Mouse (Mus musculus) intestine, embryonic 14.5 days (tissue): ENCODE results near the gene G430095P16Rik. TPM values are rescaled to one million over a fixed set of nuclear protein-coding genes. Genes with fewer than 3 reads are reported as not detected.

Experiments used
- ATAC-seq: fragments of 200-750 bp; cut with Nextera tagmentation; replicated peaks from 2 replicates; pipeline ENCODE4 v1.8.0; 2017; ENCODE audit warnings: low read depth, moderate number of reproducible peaks, moderate TSS enrichment, moderate library complexity; ENCODE audit not compliant: low FRiP score, low TSS enrichment
- DNase-seq: peaks from one replicate; pipeline ENCODE4 v3.0.0-alpha.2; 2018; ENCODE audit warnings: low spot score
- H3K27ac ChIP-seq: fragments of 300-500 bp; sonication (generic); 2 replicates; pipeline ENCODE4 v1.5.1; 2014; ENCODE audit warnings: low read depth, mild to moderate bottlenecking, control low read depth
- H3K27me3 ChIP-seq: fragments of 300-500 bp; sonication (generic); replicated peaks from 2 replicates; pipeline ENCODE4 v1.6.1; 2014; ENCODE audit warnings: low read length, control low read depth; ENCODE audit not compliant: control insufficient read depth, insufficient read depth
- H3K36me3 ChIP-seq: fragments of 300-500 bp; sonication (generic); 2 replicates; pipeline ENCODE4 v1.6.1; 2014; ENCODE audit warnings: low read length, control low read depth; ENCODE audit not compliant: control insufficient read depth, insufficient read depth
- H3K4me1 ChIP-seq: fragments of 300-500 bp; sonication (generic); replicated peaks from 2 replicates; pipeline ENCODE4 v1.6.1; 2014; ENCODE audit warnings: low read length, control low read depth, mixed read lengths; ENCODE audit not compliant: control insufficient read depth, insufficient read depth
- H3K4me2 ChIP-seq: fragments of 300-500 bp; sonication (generic); 2 replicates; pipeline ENCODE4 v1.6.1; 2014; ENCODE audit warnings: low read length
- H3K4me3 ChIP-seq: fragments of 300-500 bp; sonication (generic); 2 replicates; pipeline ENCODE4 v1.5.1; 2014; ENCODE audit warnings: low read depth, low read length, control low read depth, mixed read lengths
- H3K9ac ChIP-seq: fragments of 300-500 bp; sonication (generic); 2 replicates; pipeline ENCODE4 v1.6.1; 2014; ENCODE audit warnings: mild to moderate bottlenecking, low read length
- H3K9me3 ChIP-seq: fragments of 300-500 bp; sonication (generic); 2 replicates; pipeline ENCODE4 v1.6.1; 2016; ENCODE audit warnings: low read length, control low read depth; ENCODE audit not compliant: control insufficient read depth
- WGBS: fragments of 180-500 bp; shearing (Covaris S2); extraction: QIAGEN DNeasy Blood & Tissue Kit; methylation state at CpG from one replicate; pipeline ENCODE4 v1.1.7; 2014; 5-methylcytosine and 5-hydroxymethylcytosine counted together
- polyA plus RNA-seq: library from polyadenylated mRNA; unstranded; fragments of >200 nt; fragmentation: Nextera tagmentation; extraction: Ambion mirVana; gene quantifications from 2 replicates; pipeline ENCODE4 v1.2.1, GENCODE M21; 2014

Gene G430095P16Rik
- polyA plus RNA-seq, 1 experiment from 2014 or later: 3.3 TPM

- Histone ChIP-seq H3K36me3 (no peaks in the 10 kb centered on the region), H3K27me3 (peaks cover 82% of the 10 kb centered on the region), H3K4me2 (no peak overlapping the region), H3K4me3 (no peak overlapping the region), H3K9ac (no peak overlapping the region), H3K27ac (no peak overlapping the region), H3K4me1 (no peaks in the 10 kb centered on the region; the same call in 1 of the 2 replicates), H3K9me3 (no peaks in the 10 kb centered on the region)
- no peak for ATAC-seq
- 72% methylated on average over 9 of the region's 9 CpGs for WGBS
- no peak for DNase-seq
These were observed 43.6 kb downstream of the G430095P16Rik start for GRCm38 (mm10) chr8:84766422-84766821.

DNA sequence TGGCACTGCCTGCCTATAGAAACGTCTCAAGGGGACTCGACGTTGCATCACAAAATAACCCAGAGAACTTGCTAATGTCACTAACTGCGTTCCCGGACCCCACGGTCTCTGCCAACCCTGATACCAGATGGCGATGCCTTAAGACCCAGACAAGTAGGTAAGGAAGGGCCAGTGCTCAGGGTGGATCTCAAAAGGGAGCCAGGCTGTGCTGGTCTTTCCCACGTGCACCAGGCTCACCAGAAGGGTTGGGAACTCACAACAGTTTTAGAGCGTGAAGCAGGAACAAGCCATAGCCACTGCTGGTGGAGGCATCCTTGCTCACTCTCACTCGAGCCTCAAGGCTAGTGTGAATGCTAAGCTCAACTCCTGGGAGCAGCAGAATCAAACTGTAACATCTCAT, 44.4 kb downstream of the G430095P16Rik start:
- DNase-seq: no peak
- 79% methylated on average over 10 of the region's 10 CpGs for WGBS
- H3K4me3 ChIP-seq: no peak overlapping the region
- no peak for ATAC-seq
- no peak overlapping the region for H3K27ac ChIP-seq
- H3K4me1 ChIP-seq: peaks cover 4% of the 10 kb centered on the region
- no peak overlapping the region for H3K4me2 ChIP-seq
- H3K36me3 ChIP-seq: no peaks in the 10 kb centered on the region
- H3K9me3 ChIP-seq: no peaks in the 10 kb centered on the region
- peaks cover 85% of the 10 kb centered on the region for H3K27me3 ChIP-seq
- H3K9ac ChIP-seq: no peak overlapping the region

DNA sequence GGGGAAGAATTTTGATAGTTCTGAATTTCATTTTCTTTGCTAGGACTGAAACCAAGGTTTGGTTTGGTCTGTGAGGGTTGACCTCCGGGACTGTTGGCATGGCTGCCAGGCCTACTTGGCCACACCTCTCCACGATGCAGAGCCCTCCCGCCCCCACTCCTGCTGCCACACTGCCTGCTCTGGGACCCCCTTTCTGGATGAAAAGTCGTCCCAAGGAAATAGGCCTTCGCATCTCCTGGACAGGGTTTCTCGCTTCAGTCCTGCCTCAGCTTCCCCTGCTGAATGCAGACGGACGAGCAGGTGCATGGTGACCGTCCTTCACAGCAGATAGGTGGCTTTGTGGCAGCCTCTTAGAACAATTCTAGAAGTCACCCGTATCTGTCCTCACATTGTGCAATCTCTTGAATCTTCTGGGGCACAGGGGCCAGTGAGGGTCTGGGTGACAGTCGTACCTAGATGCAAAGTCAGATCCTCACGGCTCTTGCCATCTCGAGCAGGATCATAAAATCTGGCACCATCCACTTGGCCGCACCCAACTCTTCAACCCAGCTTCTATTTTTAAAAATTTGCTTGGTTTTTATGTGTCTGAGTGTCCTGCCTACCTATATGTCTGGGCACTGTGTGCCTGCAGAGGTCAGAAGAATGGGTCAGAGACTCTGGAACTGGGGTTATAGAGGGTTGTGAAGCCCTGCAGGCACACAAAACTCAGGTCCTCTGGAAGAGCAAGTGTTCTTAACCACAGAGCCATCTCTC, 45.7 kb downstream of the G430095P16Rik start:
- Histone ChIP-seq H3K27ac (no peak overlapping the region), H3K36me3 (no peaks in the 10 kb centered on the region), H3K9me3 (no peaks in the 10 kb centered on the region), H3K4me2 (no peak overlapping the region), H3K9ac (no peak overlapping the region), H3K4me1 (peaks cover 7% of the 10 kb centered on the region), H3K4me3 (no peak overlapping the region), H3K27me3 (peaks cover 84% of the 10 kb centered on the region)
- 87% methylated on average over 14 of the region's 14 CpGs for WGBS
- no peak for DNase-seq
- ATAC-seq: no peak

DNA sequence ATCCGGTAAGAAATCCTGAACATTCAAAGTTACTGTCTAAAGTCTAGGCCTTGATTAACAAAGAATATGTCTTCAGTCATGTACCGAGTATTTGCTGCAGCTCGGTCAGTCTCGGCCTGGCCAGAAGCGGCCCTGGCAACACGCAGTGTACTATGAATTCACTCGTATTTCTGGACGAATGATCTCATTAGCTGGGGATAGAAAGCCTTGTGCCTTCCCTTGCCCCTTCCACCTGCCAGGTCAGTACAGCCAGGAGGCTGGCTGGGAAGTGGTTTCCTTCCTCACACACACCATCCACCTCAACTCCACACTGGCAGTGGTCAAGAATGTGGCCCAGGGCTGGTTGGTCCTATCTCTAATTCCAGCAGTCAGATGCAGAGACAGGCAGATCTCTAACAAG, 46.5 kb downstream of the G430095P16Rik start:
- 90% methylated on average over 8 of the region's 8 CpGs for WGBS
- H3K4me3 ChIP-seq: no peak overlapping the region
- no peaks in the 10 kb centered on the region for H3K9me3 ChIP-seq
- H3K4me1 ChIP-seq: peaks cover 7% of the 10 kb centered on the region
- ATAC-seq (no peak), DNase-seq (no peak)
- H3K4me2 ChIP-seq: no peak overlapping the region
- H3K27ac ChIP-seq: no peak overlapping the region
- no peak overlapping the region for H3K9ac ChIP-seq
- H3K27me3 ChIP-seq: peaks cover 80% of the 10 kb centered on the region
- no peaks in the 10 kb centered on the region for H3K36me3 ChIP-seq

- DNase-seq: no peak
- ATAC-seq: no peak; the same call in 1 of the 2 replicates
These were observed 47.5 kb downstream of the G430095P16Rik start for GRCm38 (mm10) chr8:84770100-84770953.

DNA sequence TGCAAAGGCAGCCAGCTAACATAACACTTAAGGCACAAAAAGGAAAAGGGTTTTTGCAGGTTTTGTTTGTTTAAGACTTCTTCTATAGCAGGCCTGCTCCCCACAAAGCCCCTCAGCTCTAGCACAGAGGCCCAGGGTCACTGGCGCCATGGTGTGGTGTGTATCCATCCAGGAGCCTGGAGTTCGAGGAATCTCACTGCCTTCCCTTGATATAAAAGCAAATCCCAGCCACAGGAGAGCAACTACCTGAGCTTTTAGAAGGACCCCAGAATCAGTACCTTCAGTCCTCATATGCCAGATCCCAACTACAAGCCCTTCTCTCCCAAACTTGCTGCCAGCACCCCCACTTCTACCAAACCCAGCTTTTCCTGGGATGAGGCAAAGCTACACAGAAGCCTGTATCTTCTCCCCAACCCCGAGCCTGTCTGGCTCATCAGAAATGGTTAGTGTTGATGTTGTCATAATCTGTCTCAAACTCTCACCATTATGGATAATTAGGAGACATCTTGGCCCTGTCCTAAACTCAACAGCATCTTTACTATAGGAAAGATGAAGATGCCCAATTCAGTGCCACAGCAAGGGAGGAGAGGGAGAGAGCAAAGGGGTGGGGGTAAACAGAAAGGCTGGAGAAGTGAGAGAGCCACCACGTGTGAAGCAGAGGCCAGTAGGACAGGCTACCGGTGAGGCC, 48.3 kb downstream of the G430095P16Rik start:
- DNase-seq (no peak), ATAC-seq (no peak)
- Histone ChIP-seq H3K36me3 (no peaks in the 10 kb centered on the region), H3K4me2 (no peak overlapping the region), H3K27ac (no peak overlapping the region), H3K27me3 (peaks cover 80% of the 10 kb centered on the region), H3K9ac (no peak overlapping the region), H3K4me1 (peaks cover 19% of the 10 kb centered on the region), H3K4me3 (no peak overlapping the region), H3K9me3 (no peaks in the 10 kb centered on the region)
- WGBS: 43% methylated on average over 5 of the region's 5 CpGs

More at GRCm38 (mm10) chr8:84770100-84770953, 47.5 kb downstream of the G430095P16Rik start:
- WGBS: 37% methylated on average over 12 of the region's 12 CpGs
- Histone ChIP-seq H3K27ac (no peak overlapping the region), H3K27me3 (peaks cover 78% of the 10 kb centered on the region), H3K4me2 (no peak overlapping the region), H3K9me3 (no peaks in the 10 kb centered on the region), H3K9ac (no peak overlapping the region), H3K4me3 (no peak overlapping the region), H3K4me1 (peaks cover 12% of the 10 kb centered on the region), H3K36me3 (no peaks in the 10 kb centered on the region)

DNA sequence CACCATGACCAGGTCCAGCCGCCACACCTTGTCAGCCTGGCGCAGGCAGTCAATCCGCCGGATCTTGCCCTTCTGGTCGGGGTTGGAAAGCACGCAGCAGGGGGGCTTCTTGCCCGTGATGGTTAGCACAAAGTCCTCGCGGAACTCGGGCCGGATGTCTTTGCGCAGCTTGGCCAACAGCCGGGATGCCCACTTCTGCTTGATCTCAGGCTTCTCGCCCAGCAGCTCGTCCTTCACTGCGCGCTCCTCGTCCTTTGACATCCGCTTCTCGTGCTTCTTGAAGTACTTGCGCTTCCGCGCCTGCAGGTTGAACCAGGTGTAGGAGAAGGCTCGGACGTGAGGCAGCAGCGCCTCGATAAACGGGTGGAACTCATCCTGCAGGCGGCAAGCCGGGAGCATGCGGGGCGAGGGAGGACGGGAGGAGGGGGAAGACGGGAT, 49.2 kb downstream of the G430095P16Rik start:
- ATAC-seq (no peak), DNase-seq (no peak)
- no peak overlapping the region for H3K4me3 ChIP-seq
- no peak overlapping the region for H3K27ac ChIP-seq
- 0 out of 2 replicates have a peak overlapping the region, but pooled peaks have one; percentile 11 for H3K4me2 ChIP-seq
- H3K36me3 ChIP-seq: no peaks in the 10 kb centered on the region
- H3K9me3 ChIP-seq: no peaks in the 10 kb centered on the region
- peaks cover 80% of the 10 kb centered on the region for H3K27me3 ChIP-seq
- 8% methylated on average over 34 of the region's 34 CpGs for WGBS
- peaks cover 19% of the 10 kb centered on the region for H3K4me1 ChIP-seq
- H3K9ac ChIP-seq: no peak overlapping the region

DNA sequence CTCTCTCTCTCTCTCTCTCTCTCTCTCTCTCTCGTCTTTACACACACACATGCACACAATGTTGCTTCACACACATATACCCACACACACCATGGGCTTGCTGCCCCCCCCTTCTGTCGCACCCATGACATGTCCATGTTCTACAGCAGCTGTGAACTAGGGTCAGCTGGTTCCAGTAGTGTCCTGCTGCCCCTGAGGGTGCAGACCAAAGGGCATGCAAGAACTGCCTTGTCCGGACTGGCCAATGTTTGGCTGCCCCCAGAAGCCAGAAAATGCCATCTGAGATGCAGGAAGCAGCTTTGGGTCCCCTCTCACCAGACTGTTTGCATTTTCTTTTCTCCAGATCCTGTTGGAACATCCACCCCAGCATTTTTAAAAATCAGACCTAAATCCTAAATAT, 49.8 kb downstream of the G430095P16Rik start:
- WGBS: 3% methylated on average over 3 of the region's 3 CpGs
- H3K36me3 ChIP-seq: no peaks in the 10 kb centered on the region
- no peaks in the 10 kb centered on the region for H3K9me3 ChIP-seq
- peaks cover 19% of the 10 kb centered on the region for H3K4me1 ChIP-seq
- H3K9ac ChIP-seq: no peak overlapping the region
- H3K4me3 ChIP-seq: no peak overlapping the region
- peaks cover 81% of the 10 kb centered on the region for H3K27me3 ChIP-seq
- DNase-seq (no peak), ATAC-seq (no peak)
- H3K27ac ChIP-seq: no peak overlapping the region
- H3K4me2 ChIP-seq: no peak overlapping the region
